Mouse (Mus musculus) CH12.LX (cell line): Measurements from ENCODE around the gene Prkn. TPM values are rescaled to one million over a fixed set of nuclear protein-coding genes. Genes with fewer than 3 reads are reported as not detected.

Experiments
- DNase-seq: peaks from one replicate; pipeline ENCODE4 v3.0.0-alpha.2; 2013; ENCODE audit errors: extremely low read depth
- H3K27ac ChIP-seq: 2 replicates; pipeline ENCODE4 v1.5.1; 2012; ENCODE audit warnings: low read depth, mild to moderate bottlenecking, control low read depth, moderate library complexity; ENCODE audit not compliant: insufficient read depth
- H3K27me3 ChIP-seq: replicated peaks from 2 replicates; pipeline ENCODE3; 2012; ENCODE audit warnings: inconsistent platforms
- H3K36me3 ChIP-seq, 2 experiments: replicated peaks in 1 of 2; 2 replicates each; pipeline versions ENCODE3 to v1.6.1; 2012; ENCODE audit warnings: inconsistent platforms in 1 of 2, low read length in 1 of 2, mild to moderate bottlenecking in 1 of 2, mixed read lengths in 1 of 2, moderate library complexity in 1 of 2; ENCODE audit not compliant: control insufficient read depth in 1 of 2, insufficient read depth in 1 of 2
- H3K4me1 ChIP-seq, 2 experiments: 2 replicates each; pipeline ENCODE4 v1.6.1; 2012; ENCODE audit warnings: inconsistent platforms in 1 of 2, moderate library complexity in 1 of 2; ENCODE audit not compliant: insufficient read depth in 2 of 2, control insufficient read depth in 1 of 2
- H3K4me2 ChIP-seq: 2 replicates; pipeline ENCODE4 v1.6.1; 2012; ENCODE audit warnings: low read depth, mild to moderate bottlenecking, control low read depth; ENCODE audit not compliant: poor library complexity, insufficient read depth, severe bottlenecking
- H3K4me3 ChIP-seq, 3 experiments: fragments of 150-350 bp in 1 of 3; sonication (generic) in 1 of 3; replicated peaks in 1 of 3; 2 replicates each; pipeline versions ENCODE3 to v1.5.1; 2011 to 2012; ENCODE audit warnings: low read depth in 2 of 3, low read length in 2 of 3, mild to moderate bottlenecking in 2 of 3, moderate library complexity in 2 of 3, control low read depth in 1 of 3, improper control_type of control experiment in 1 of 3, inconsistent platforms in 1 of 3, mixed read lengths in 1 of 3; ENCODE audit not compliant: poor library complexity in 1 of 3
- H3K79me2 ChIP-seq: replicated peaks from 2 replicates; pipeline ENCODE4 v1.6.1; 2012; ENCODE audit warnings: mild to moderate bottlenecking, moderate library complexity; ENCODE audit not compliant: control insufficient read depth, poor library complexity, insufficient read depth, severe bottlenecking; ENCODE audit errors: extremely low read depth
- H3K9ac ChIP-seq: 2 replicates; pipeline ENCODE4 v1.6.1; 2012; ENCODE audit warnings: low read depth, mild to moderate bottlenecking, control low read depth, moderate library complexity; ENCODE audit not compliant: insufficient read depth
- H3K9me3 ChIP-seq: replicated peaks from 2 replicates; pipeline ENCODE3; 2012; ENCODE audit warnings: low read length, inconsistent platforms, mixed read lengths
- BHLHE40 ChIP-seq: IDR thresholded peaks from 2 replicates; pipeline ENCODE4 v1.6.1; 2011; ENCODE audit warnings: mild to moderate bottlenecking, low read depth, low read length, improper control_type of control experiment
- CHD2 ChIP-seq: IDR thresholded peaks from 2 replicates; pipeline ENCODE4 v1.6.1; 2011; ENCODE audit warnings: low read length, improper control_type of control experiment
- CTCF ChIP-seq, 2 experiments: IDR thresholded peaks in 1 of 2; conservative IDR thresholded peaks in 1 of 2; 2 replicates each; pipeline ENCODE4 v1.5.1; 2011 to 2012; ENCODE audit warnings: low read depth in 2 of 2, low read length in 2 of 2, improper control_type of control experiment in 1 of 2, inconsistent platforms in 1 of 2, mild to moderate bottlenecking in 1 of 2, moderate library complexity in 1 of 2
- ELF1 ChIP-seq: IDR thresholded peaks from 2 replicates; pipeline ENCODE4 v1.6.1; 2014; ENCODE audit warnings: low read depth, mild to moderate bottlenecking, inconsistent platforms, low read length, improper control_type of control experiment
- HCFC1 ChIP-seq: IDR thresholded peaks from 2 replicates; pipeline ENCODE4 v1.6.1; 2012; ENCODE audit warnings: low read depth, mild to moderate bottlenecking, inconsistent platforms, low read length, improper control_type of control experiment
- IRF4 ChIP-seq: IDR thresholded peaks from 2 replicates; pipeline ENCODE4 v1.6.1; 2014; ENCODE audit warnings: low read depth, mild to moderate bottlenecking, inconsistent platforms, low read length, improper control_type of control experiment
- JUN ChIP-seq: IDR thresholded peaks from 2 replicates; pipeline ENCODE4 v1.6.1; 2011; ENCODE audit warnings: low read depth, mild to moderate bottlenecking, low read length, improper control_type of control experiment, moderate library complexity; ENCODE audit not compliant: insufficient read depth
- KAT2A ChIP-seq: IDR thresholded peaks from 2 replicates; pipeline ENCODE4 v1.6.1; 2012; ENCODE audit warnings: low read length, improper control_type of control experiment, inconsistent platforms; ENCODE audit not compliant: insufficient replicate concordance
- MAFK ChIP-seq: IDR thresholded peaks from 2 replicates; pipeline ENCODE4 v1.6.1; 2011; ENCODE audit warnings: low read length, improper control_type of control experiment; ENCODE audit not compliant: insufficient replicate concordance
- MAZ ChIP-seq: IDR thresholded peaks from 2 replicates; pipeline ENCODE4 v1.6.1; 2012; ENCODE audit warnings: low read depth, mild to moderate bottlenecking, inconsistent platforms, low read length, improper control_type of control experiment, moderate library complexity
- MYC ChIP-seq: IDR thresholded peaks from 2 replicates; pipeline ENCODE4 v1.6.1; 2011; ENCODE audit warnings: low read depth, mild to moderate bottlenecking, improper control_type of control experiment, low read length
- POLR2A ChIP-seq: IDR thresholded peaks from 2 replicates; pipeline ENCODE4 v1.6.1; 2011; ENCODE audit warnings: low read depth, mild to moderate bottlenecking, improper control_type of control experiment, low read length
- POLR2AphosphoS2 ChIP-seq: IDR thresholded peaks from 2 replicates; pipeline ENCODE4 v1.6.1; 2011; ENCODE audit warnings: low read depth, low read length, improper control_type of control experiment
- RAD21 ChIP-seq: IDR thresholded peaks from 2 replicates; pipeline ENCODE4 v1.6.1; 2011; ENCODE audit warnings: low read depth, mild to moderate bottlenecking, low read length, improper control_type of control experiment, moderate library complexity
- SIN3A ChIP-seq: IDR thresholded peaks from 2 replicates; pipeline ENCODE4 v1.6.1; 2012; ENCODE audit warnings: low read length, improper control_type of control experiment, inconsistent platforms
- SMC3 ChIP-seq: IDR thresholded peaks from 2 replicates; pipeline ENCODE4 v1.6.1; 2011; ENCODE audit warnings: low read depth, low read length, improper control_type of control experiment
- UBTF ChIP-seq: IDR thresholded peaks from 2 replicates; pipeline ENCODE4 v1.6.1; 2012; ENCODE audit warnings: low read depth, mild to moderate bottlenecking, inconsistent platforms, low read length, improper control_type of control experiment, moderate library complexity
- USF2 ChIP-seq: conservative IDR thresholded peaks from 2 replicates; pipeline ENCODE4 v1.6.1; 2011; ENCODE audit warnings: low read depth, low read length, improper control_type of control experiment
- ZC3H11A ChIP-seq: IDR thresholded peaks from 2 replicates; pipeline ENCODE4 v1.6.1; 2012; ENCODE audit warnings: low read depth, mild to moderate bottlenecking, inconsistent platforms, low read length, improper control_type of control experiment
- ZNF384 ChIP-seq: IDR thresholded peaks from 2 replicates; pipeline ENCODE4 v1.6.1; 2012; ENCODE audit warnings: low read depth, low read length, improper control_type of control experiment, inconsistent platforms
- dilution Hi-C: fragments of 300-500 bp; cut with MboI; formaldehyde crosslinking; loops from 2 replicates; pipeline ENCODE4 v1.14.3; 2020; ENCODE audit warnings: low sequenced_read_pairs; ENCODE audit not compliant: extremely low pct_unique_long_range_greater_than_20kb, extremely low pct_ligation_motif_present
- in situ Hi-C: fragments of 300-500 bp; cut with MboI; formaldehyde crosslinking; loops from 3 replicates; pipeline ENCODE4 v1.14.3; 2019; ENCODE audit warnings: low sequenced_read_pairs, low pct_ligation_motif_present, low pct_unique_long_range_greater_than_20kb, mixed read lengths
- polyA plus RNA-seq: library from polyadenylated mRNA; unstranded; fragments of >175 nt; gene quantifications from 2 replicates; pipeline ENCODE4 v1.2.1, GENCODE M21; 2012; ENCODE audit warnings: low read depth; ENCODE audit not compliant: insufficient read length
- total RNA-seq, 2 experiments: library from RNA; depleted of rRNA; stranded (reverse); fragments of 300-350 nt in 1 of 2; fragments of >200 nt in 1 of 2; gene quantifications; 2 replicates each; pipeline ENCODE4 v1.2.3; 2012 to 2014

Prkn gene
- total and polyA plus RNA-seq, 3 experiments: 0.08 TPM; not detected in 2

DNA sequence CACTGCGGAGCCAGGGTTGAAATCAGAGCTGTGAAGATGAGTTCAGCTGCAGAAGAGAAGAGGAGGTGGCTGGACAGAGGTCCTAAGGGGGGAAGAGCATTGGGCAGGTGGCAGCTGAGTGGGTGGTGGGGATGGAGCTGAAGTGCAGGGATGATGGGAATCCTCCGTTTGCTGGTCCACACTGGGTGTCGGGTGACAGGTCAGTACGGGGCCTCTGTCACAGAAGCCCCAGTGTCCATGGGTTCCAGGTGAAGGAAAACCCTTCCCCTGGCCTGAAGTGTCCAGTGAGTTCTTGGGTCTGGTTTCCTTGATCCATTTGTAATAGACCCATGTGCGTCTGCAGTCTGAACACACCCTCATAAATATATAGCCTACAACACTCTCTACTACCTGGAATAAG is 1195.2 kb downstream of the Prkn start:
- in situ Hi-C loops (loop anchor here (5.0 to 10.0 kb wide), 2 partner anchors 177 to 329 kb away; no protein-coding TSS in a partner anchor), dilution Hi-C loops (no loop called here)
- TF ChIP-seq USF2 (no peak), KAT2A (no peak), MAZ (no peak), SIN3A (no peak), POLR2AphosphoS2 (no peak), MAFK (no peak), HCFC1 (no peak), IRF4 (no peak), JUN (no peak), MYC (no peak), UBTF (no peak), POLR2A (no peak), ELF1 (no peak), BHLHE40 (no peak), CHD2 (no peak)
- Histone ChIP-seq H3K4me3 (no peak overlapping the region), H3K79me2 (no peaks in the 10 kb centered on the region), H3K27me3 (no peaks in the 10 kb centered on the region), H3K4me1 (peaks cover 18 to 28% of the 10 kb centered on the region in 2 experiments), H3K27ac (no peak overlapping the region), H3K9ac (no peak overlapping the region), H3K36me3 (no peaks in the 10 kb centered on the region), H3K9me3 (no peaks in the 10 kb centered on the region), H3K4me2 (no peak overlapping the region)
- no peak for DNase-seq

DNA sequence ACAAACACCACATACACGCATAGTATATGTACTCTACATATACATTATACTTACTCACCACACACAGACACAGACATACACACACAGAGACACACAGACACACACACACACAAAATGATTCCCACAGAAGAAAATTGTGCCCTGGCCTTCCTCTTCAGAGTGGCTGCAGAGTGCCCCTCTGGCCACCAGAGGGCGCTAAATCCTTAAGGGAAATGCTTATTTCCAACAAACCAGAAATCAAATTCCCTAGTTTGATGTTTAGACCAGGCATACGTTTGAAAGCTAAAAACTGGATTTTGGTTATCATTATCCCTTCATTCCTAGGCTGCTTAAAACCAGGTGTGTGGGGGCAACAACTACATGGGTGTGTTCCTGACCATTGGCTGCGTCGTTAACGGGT is 1196.0 kb downstream of the Prkn start:
- peak; percentile 63 for DNase-seq
- H3K36me3 ChIP-seq: no peaks in the 10 kb centered on the region
- TF ChIP-seq RAD21 (no peak; the same call in none of the 2 replicates), SMC3 (peak; percentile 86), CTCF (conservative IDR thresholded peaks at IDR 0.05 in 1 of 2, IDR thresholded peaks at IDR 0.05 in 1 of 2; ENCODE audit: low read depth in 2 of 2, low read length in 2 of 2) (peak; percentile 89 to 91), ZNF384 (0 out of 2 replicates have a peak, but pooled peaks have one; percentile 10), ZC3H11A (peak; percentile 52)
- TF ChIP-seq, all 38 proteins: peak for 4
- H3K4me1 ChIP-seq: peaks cover 18 to 31% of the 10 kb centered on the region in 2 experiments
- no peaks in the 10 kb centered on the region for H3K27me3 ChIP-seq
- H3K27ac ChIP-seq: no peak overlapping the region
- no peak overlapping the region for H3K9ac ChIP-seq
- H3K79me2 ChIP-seq: no peaks in the 10 kb centered on the region
- no peak overlapping the region for H3K4me2 ChIP-seq
- no peaks in the 10 kb centered on the region for H3K9me3 ChIP-seq
- in situ Hi-C loops: loop anchor here (5.0 to 10.0 kb wide), 2 partner anchors 176 to 329 kb away; no protein-coding TSS in a partner anchor
- dilution Hi-C loops: no loop called here
- no peak overlapping the region for H3K4me3 ChIP-seq
